In the genomic region with DNA sequence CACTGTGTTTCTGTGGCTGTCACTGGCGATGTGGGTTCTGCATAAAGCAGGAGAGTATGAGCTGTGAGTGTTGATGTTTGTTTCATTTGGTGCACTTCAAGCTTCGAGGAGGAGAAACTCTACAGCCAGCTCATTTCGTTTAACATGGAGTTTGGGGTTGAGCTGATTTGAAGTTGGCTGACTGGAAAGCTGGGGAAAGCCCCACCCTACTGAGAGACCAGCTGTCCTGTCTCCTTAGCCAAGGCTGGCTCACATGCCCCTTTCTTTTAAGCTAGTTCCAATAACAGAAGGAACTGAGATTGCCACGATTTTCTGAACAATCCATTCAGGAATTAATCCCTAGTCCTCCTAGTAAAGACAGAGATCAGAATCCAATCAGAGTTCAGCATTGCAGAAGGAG, we compare ENCODE assay signal across 26 mouse cellular contexts.
"Had no signal": no experiment of that assay in that cellular context is flagged by ENCODE, and none has a peak within 500 bp of the region (broad histone marks: within the 10 kb centered on the region; RNA-seq: fewer than 3 reads in every experiment).

No protein-coding gene starts in this region.

- H3K4me1 ChIP-seq: embryonic facial prominence, embryonic 12.5 days; embryonic facial prominence, embryonic 13.5 days; embryonic facial prominence, embryonic 15.5 days; forebrain, embryonic 12.5 days; forebrain, embryonic 13.5 days; forebrain, embryonic 15.5 days; heart, embryonic 10.5 days; heart, embryonic 12.5 days had no signal

- H3K27me3 ChIP-seq: embryonic facial prominence, embryonic 12.5 days; embryonic facial prominence, embryonic 13.5 days; embryonic facial prominence, embryonic 15.5 days; forebrain, embryonic 12.5 days; forebrain, embryonic 13.5 days; forebrain, embryonic 15.5 days; heart, embryonic 12.5 days had no signal

- H3K36me3 ChIP-seq: embryonic facial prominence, embryonic 10.5 days; embryonic facial prominence, embryonic 12.5 days; embryonic facial prominence, embryonic 13.5 days; embryonic facial prominence, embryonic 15.5 days; forebrain, embryonic 12.5 days; forebrain, embryonic 15.5 days; heart, embryonic 10.5 days; heart, embryonic 12.5 days had no signal

- H3K9me3 ChIP-seq: embryonic facial prominence, embryonic 10.5 days; embryonic facial prominence, embryonic 12.5 days; embryonic facial prominence, embryonic 13.5 days; embryonic facial prominence, embryonic 15.5 days; forebrain, embryonic 12.5 days; forebrain, embryonic 13.5 days; forebrain, embryonic 15.5 days; heart, embryonic 10.5 days; heart, embryonic 12.5 days had no signal

- H3K4me2 ChIP-seq: embryonic facial prominence, embryonic 12.5 days; embryonic facial prominence, embryonic 13.5 days; embryonic facial prominence, embryonic 15.5 days; forebrain, embryonic 12.5 days; forebrain, embryonic 13.5 days; forebrain, embryonic 15.5 days; heart, embryonic 11.5 days; heart, embryonic 12.5 days had no signal

- H3K4me3 ChIP-seq: embryonic facial prominence, embryonic 10.5 days; embryonic facial prominence, embryonic 12.5 days; embryonic facial prominence, embryonic 13.5 days; embryonic facial prominence, embryonic 15.5 days; erythroblast, embryonic 14.5 days; forebrain, embryonic 12.5 days; forebrain, embryonic 13.5 days; forebrain, embryonic 15.5 days; gastrocnemius, adult 2 months; heart, adult 2 months; heart, embryonic 10.5 days; heart, embryonic 12.5 days had no signal

- DNase-seq: cerebellum, adult 9-10 months; cerebellum, adult 9-11 months; cerebellum, postnatal 25 days; cerebellum, postnatal 36 days; embryo, embryonic 11 days; gastrocnemius, adult 2 months; gastrocnemius, postnatal 10 days; gastrocnemius, postnatal 14 days; gastrocnemius, postnatal 25 days; gastrocnemius, postnatal 36 days; heart, adult 11 months; heart, adult 18-20 months; heart, adult 2 months had no signal

- H3K9ac ChIP-seq: embryonic facial prominence, embryonic 12.5 days; embryonic facial prominence, embryonic 13.5 days; embryonic facial prominence, embryonic 15.5 days; forebrain, embryonic 12.5 days; forebrain, embryonic 13.5 days; forebrain, embryonic 15.5 days; heart, embryonic 12.5 days had no signal

- ATAC-seq: forebrain, embryonic 13.5 days; forebrain, embryonic 14.5 days; forebrain, embryonic 15.5 days; forebrain, embryonic 16.5 days had no signal

- H3K27ac ChIP-seq: embryonic facial prominence, embryonic 10.5 days; embryonic facial prominence, embryonic 12.5 days; embryonic facial prominence, embryonic 13.5 days; embryonic facial prominence, embryonic 15.5 days; forebrain, embryonic 12.5 days; forebrain, embryonic 13.5 days; forebrain, embryonic 15.5 days; gastrocnemius, adult 2 months; heart, adult 2 months; heart, embryonic 10.5 days had no signal
